Mouse (Mus musculus): ENCODE data around the gene Hmgb2. TPM values are rescaled to one million over a fixed set of nuclear protein-coding genes. Genes with fewer than 3 reads are reported as not detected.

The Hmgb2 gene
- polyA plus RNA-seq, 1 experiment from 2014 or later, result 497 TPM

- no peak overlapping the region for H3K4me2 ChIP-seq (replicated peaks; ENCODE audit: low read depth, low read length)
- no peaks in the 10 kb centered on the region for H3K36me3 ChIP-seq (ENCODE audit: control insufficient read depth, insufficient read depth, low read length)
- H3K4me1 ChIP-seq (ENCODE audit: control insufficient read depth, insufficient read depth, low read length), result no peaks in the 10 kb centered on the region
- no peak for ATAC-seq (ENCODE audit: low FRiP score, low TSS enrichment)
- H3K9me3 ChIP-seq (ENCODE audit: control insufficient read depth, low read length), result no peaks in the 10 kb centered on the region
- no peaks in the 10 kb centered on the region for H3K27me3 ChIP-seq (ENCODE audit: control insufficient read depth, insufficient read depth, low read length)
- WGBS, result 88% methylated on average over 15 of the region's 15 CpGs
- no peak overlapping the region for H3K4me3 ChIP-seq (ENCODE audit: low read length)
- H3K27ac ChIP-seq (ENCODE audit: low read depth, low read length), result no peak overlapping the region
- no peak overlapping the region for H3K9ac ChIP-seq (ENCODE audit: low read depth, low read length)
Observed at GRCm38 (mm10) chr8:57563726-57564125, 52.0 kb downstream of the Hmgb2 start.

GRCm38 (mm10) chr8:57565039-57565438, 53.3 kb downstream of the Hmgb2 start:
- Histone ChIP-seq H3K36me3 (ENCODE audit: control insufficient read depth, insufficient read depth, low read length) (no peaks in the 10 kb centered on the region), H3K9me3 (ENCODE audit: control insufficient read depth, low read length) (no peaks in the 10 kb centered on the region), H3K9ac (ENCODE audit: low read depth, low read length) (no peak overlapping the region), H3K27ac (ENCODE audit: low read depth, low read length) (no peak overlapping the region), H3K27me3 (ENCODE audit: control insufficient read depth, insufficient read depth, low read length) (no peaks in the 10 kb centered on the region), H3K4me1 (ENCODE audit: control insufficient read depth, insufficient read depth, low read length) (no peaks in the 10 kb centered on the region), H3K4me2 (replicated peaks; ENCODE audit: low read depth, low read length) (no peak overlapping the region), H3K4me3 (ENCODE audit: low read length) (no peak overlapping the region)
- ATAC-seq (ENCODE audit: low FRiP score, low TSS enrichment), result no peak
- WGBS, result 60% methylated on average over 6 of the region's 6 CpGs

Other genes starting within 250 kb of the Hmgb2 start
- not detected in 2 replicates for gene Hand2, start 190.9 kb upstream of the Hmgb2 start, polyA plus RNA-seq (2014; fragmentation: Nextera tagmentation; extraction: Ambion mirVana)
- gene Scrg1, start 56.0 kb upstream of the Hmgb2 start, polyA plus RNA-seq (2014; fragmentation: Nextera tagmentation; extraction: Ambion mirVana), result not detected in 2 replicates
- 46.8 and 60.8 TPM in 2 replicates for gene Sap30, start 24.0 kb upstream of the Hmgb2 start, polyA plus RNA-seq (2014; fragmentation: Nextera tagmentation; extraction: Ambion mirVana)
- gene Galnt7, start 141.1 kb downstream of the Hmgb2 start, polyA plus RNA-seq (2014; fragmentation: Nextera tagmentation; extraction: Ambion mirVana), result 15.8 and 25.6 TPM in 2 replicates